Mouse (Mus musculus) cerebellum, postnatal 36 days (tissue): ENCODE results near the gene Zbp1.

Experiments used
- DNase-seq, 2 experiments: peaks; one replicate each; pipeline ENCODE4 v3.0.0; 2021 to 2022; ENCODE audit warnings: mixed read lengths in 2 of 2

The Zbp1 gene

GRCm38 (mm10) chr2:173175703-173176102, 43.0 kb downstream of the Zbp1 start:
- no peak for DNase-seq

- no peak for DNase-seq
These were observed 44.2 kb downstream of the Zbp1 start for GRCm38 (mm10) chr2:173174569-173174968.

DNA sequence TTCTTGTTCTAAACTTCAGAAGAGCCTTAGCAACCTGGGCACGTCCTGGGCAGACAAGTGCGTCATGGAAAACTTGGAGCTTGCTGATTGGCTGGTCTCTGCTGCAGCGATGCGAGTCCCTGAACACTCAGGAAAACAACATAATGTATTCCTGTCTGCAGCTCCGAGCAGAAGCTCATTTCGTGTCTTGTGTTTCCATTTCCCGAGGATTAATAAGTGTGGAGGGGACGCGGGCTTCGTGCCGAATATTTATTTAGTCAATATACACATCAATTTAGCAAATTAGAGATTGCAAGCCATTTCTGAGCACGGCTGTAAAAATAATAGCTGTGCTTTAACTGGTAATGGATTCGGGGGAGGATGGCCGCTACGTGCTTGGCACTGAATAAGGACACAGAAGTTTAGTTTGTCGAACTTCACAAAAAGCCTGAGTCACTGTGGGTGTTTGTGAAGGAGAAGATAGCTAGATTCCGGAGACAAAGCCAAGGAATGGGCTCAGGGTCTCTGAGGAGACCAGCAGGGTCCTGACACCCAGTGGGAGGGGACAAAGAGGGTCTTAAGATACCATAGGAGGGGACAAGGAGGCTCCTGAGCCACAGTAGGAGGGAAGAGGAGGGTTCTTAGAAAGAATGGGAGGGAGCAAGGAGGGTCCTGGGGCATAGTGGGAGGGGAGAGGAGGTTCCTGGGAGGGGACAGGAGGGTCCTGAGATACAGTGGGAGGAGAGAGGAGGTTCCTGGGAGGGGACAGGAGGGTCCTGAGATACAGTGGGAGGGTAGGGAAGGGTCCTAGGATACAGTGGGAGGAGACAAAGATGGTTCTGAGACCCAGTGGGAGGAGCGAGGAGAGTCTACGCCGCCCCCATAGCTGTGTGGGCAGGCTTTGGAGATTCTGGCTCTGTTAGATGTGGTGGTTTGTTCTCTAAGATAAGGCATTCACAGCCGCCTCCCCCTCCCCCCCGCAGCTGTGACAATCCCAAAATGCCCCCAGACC, 44.9 kb downstream of the Zbp1 start:
- no peak for DNase-seq

- no peak for DNase-seq
These were observed 45.7 kb downstream of the Zbp1 start for GRCm38 (mm10) chr2:173173008-173173407.

DNA sequence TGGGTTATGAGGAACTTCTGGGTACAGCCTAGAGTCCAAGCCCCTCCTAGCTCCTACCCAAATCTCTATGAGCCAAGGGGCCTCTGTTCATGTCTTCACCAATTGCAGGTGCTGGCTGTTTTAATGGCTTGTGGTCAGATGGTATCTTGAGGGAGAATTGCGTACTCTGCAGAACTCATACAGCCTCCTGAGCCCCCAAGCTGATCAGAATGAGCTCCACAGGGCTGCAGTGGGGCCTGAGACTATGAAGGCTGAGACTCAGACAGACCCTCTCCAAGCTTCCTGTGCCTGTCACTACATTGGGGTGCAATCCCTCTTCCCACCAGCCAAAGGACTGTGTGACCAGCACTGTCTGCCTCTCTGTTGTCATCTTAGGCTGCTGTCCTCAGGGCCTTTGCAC, 46.3 kb downstream of the Zbp1 start:
- DNase-seq, result no peak

- DNase-seq, result no peak
These were observed 46.8 kb downstream of the Zbp1 start for GRCm38 (mm10) chr2:173171956-173172355.

- peak in 1 of 2 experiments; percentile 16 for DNase-seq
These were observed 47.3 kb downstream of the Zbp1 start for GRCm38 (mm10) chr2:173171470-173171869.

GRCm38 (mm10) chr2:173170715-173171114, 48.0 kb downstream of the Zbp1 start:
- DNase-seq, result no peak

- DNase-seq, result no peak
These were observed 48.6 kb downstream of the Zbp1 start for GRCm38 (mm10) chr2:173170081-173170480.

GRCm38 (mm10) chr2:173168411-173168851, 50.3 kb downstream of the Zbp1 start:
- DNase-seq, result no peak

DNA sequence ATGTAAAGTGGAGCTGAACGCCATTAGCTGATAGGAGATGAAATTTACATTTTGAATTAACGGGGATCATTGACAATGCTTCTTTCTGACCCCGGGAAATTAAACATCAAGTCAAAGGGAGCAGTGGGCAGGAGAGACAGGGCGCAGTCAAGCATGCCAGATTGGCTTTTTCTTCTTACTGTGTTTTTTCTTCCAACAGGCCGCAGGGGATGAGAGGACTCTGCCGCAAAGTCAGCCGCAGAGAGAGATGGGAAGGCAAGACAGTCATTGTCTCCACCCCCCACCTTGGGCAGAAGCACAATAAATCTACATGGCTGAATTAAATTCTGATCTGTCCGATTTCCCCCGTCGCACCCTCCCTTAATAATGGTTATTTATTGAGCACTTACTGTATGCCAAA, 53.4 kb downstream of the Zbp1 start:
- DNase-seq, result no peak

DNA sequence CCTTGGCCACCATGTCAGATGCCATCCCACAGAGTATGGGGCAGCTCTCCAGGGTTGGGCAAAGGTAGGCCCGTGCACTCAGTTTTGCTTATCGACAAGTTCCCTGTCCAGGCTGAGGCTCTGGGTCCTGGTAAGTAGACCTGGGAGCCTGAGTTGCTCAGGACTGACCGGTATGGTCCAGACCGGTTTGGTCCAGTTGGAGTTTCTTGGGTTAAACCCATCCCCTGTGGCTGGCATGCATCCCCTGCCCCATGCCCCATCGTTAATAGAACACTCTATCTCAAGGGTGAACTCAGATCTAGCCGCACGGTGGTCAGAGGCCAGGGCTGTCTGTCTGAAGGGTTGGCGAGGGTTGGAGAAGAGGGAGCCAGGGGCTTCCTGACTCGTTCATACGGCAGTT, 53.8 kb downstream of the Zbp1 start:
- no peak for DNase-seq

GRCm38 (mm10) chr2:173164358-173164757, 54.4 kb downstream of the Zbp1 start:
- DNase-seq, result no peak

- DNase-seq, result no peak
These were observed 55.3 kb downstream of the Zbp1 start for GRCm38 (mm10) chr2:173163380-173163779.

- no peak for DNase-seq
These were observed 59.1 kb downstream of the Zbp1 start for GRCm38 (mm10) chr2:173159354-173160311.

GRCm38 (mm10) chr2:173158390-173159055, 60.2 kb downstream of the Zbp1 start:
- no peak for DNase-seq

DNA sequence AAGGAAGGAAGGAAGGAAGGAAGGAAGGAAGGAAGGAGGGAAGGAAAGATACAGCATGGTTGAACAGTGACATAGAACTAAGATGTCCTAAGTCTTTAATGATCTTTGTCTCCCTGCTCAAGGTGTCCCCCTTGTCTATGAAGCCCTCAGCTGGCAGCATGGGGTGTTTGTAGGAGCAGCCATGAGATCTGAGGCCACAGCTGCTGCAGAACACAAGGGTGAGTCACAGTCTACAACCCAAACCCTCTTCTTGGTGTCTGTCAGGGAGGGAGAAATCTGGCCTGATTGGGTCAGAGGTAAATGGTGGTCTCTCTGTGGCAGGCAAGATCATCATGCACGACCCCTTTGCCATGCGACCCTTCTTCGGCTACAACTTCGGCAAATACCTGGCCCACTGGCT, 60.9 kb downstream of the Zbp1 start:
- DNase-seq, result no peak

GRCm38 (mm10) chr2:173157376-173157775, 61.3 kb downstream of the Zbp1 start:
- DNase-seq, result no peak

DNA sequence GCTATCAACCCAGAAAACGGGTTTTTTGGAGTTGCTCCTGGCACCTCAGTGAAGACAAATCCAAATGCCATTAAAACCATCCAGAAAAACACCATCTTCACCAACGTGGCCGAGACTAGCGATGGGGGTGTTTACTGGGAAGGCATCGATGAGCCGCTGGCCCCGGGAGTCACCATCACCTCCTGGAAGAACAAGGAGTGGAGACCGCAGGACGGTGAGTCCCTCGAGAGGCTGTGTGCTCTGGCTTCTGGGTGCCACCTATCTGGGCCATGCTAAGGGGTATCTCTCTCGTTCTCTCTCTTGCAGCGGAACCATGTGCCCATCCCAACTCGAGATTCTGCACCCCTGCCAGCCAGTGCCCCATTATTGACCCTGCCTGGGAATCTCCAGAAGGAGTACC, 61.8 kb downstream of the Zbp1 start:
- no peak for DNase-seq
